Mouse (Mus musculus): ENCODE measurements around the gene Slc7a6. TPM values are rescaled to one million over a fixed set of nuclear protein-coding genes. Genes with fewer than 3 reads are reported as not detected.

The Slc7a6 gene
- total RNA-seq, 2 experiments from 2014 or later: 24.9 to 26.5 TPM

GRCm38 (mm10) chr8:106169017-106169933 is 618 bp downstream of the Slc7a6 start:
- H3K4me3 ChIP-seq: peak overlapping the region; percentile 90
- TF ChIP-seq CTCF (IDR thresholded peaks at IDR 0.05): no peak
- DNase-seq (ENCODE audit: extremely low spot score in 1 of 2, low spot score in 2 of 2): peak in 1 of 2 experiments; percentile 31
- intact Hi-C loops (cut with DNase I): loop anchor here (2.0 to 10.0 kb wide), 2 partner anchors 42 to 236 kb away; partner anchors contain the start of genes Prmt7 and Slc7a6os
- peak overlapping the region; percentile 93 for H3K27ac ChIP-seq

GRCm38 (mm10) chr8:106169934-106170480 is 1.4 kb downstream of the Slc7a6 start:
- intact Hi-C loops (cut with DNase I): loop anchor here (2.0 to 10.0 kb wide), 2 partner anchors 41 to 235 kb away; partner anchors contain the start of genes Prmt7 and Slc7a6os
- H3K4me3 ChIP-seq: peak overlapping the region; percentile 90
- H3K27ac ChIP-seq: peak overlapping the region; percentile 64
- peak; percentile 47 for TF ChIP-seq CTCF (IDR thresholded peaks at IDR 0.05)
- DNase-seq (ENCODE audit: extremely low spot score in 1 of 2, low spot score in 2 of 2): no peak

- intact Hi-C loops (cut with DNase I): no loop called here
- Histone ChIP-seq H3K27ac (no peak overlapping the region), H3K4me3 (no peak overlapping the region)
- no peak for DNase-seq (ENCODE audit: extremely low spot score in 1 of 2, low spot score in 2 of 2)
- no peak for TF ChIP-seq CTCF (IDR thresholded peaks at IDR 0.05)
Observed at GRCm38 (mm10) chr8:106173566-106173965, 4.9 kb downstream of the Slc7a6 start.

GRCm38 (mm10) chr8:106176891-106177290 is 8.2 kb downstream of the Slc7a6 start:
- H3K27ac ChIP-seq: no peak overlapping the region
- intact Hi-C loops (cut with DNase I): no loop called here
- no peak for TF ChIP-seq CTCF (IDR thresholded peaks at IDR 0.05)
- no peak overlapping the region for H3K4me3 ChIP-seq
- DNase-seq (ENCODE audit: extremely low spot score in 1 of 2, low spot score in 2 of 2): no peak

- no peak overlapping the region for H3K27ac ChIP-seq
- H3K4me3 ChIP-seq: no peak overlapping the region
- intact Hi-C loops (cut with DNase I): no loop called here
- no peak for TF ChIP-seq CTCF (IDR thresholded peaks at IDR 0.05)
- DNase-seq (ENCODE audit: extremely low spot score in 1 of 2, low spot score in 2 of 2): no peak
Observed at GRCm38 (mm10) chr8:106177594-106177993, 8.9 kb downstream of the Slc7a6 start.

- TF ChIP-seq CTCF (IDR thresholded peaks at IDR 0.05): no peak
- intact Hi-C loops (cut with DNase I): no loop called here
Observed at GRCm38 (mm10) chr8:106178428-106178827, 9.8 kb downstream of the Slc7a6 start.

GRCm38 (mm10) chr8:106185628-106186270 is 17.1 kb downstream of the Slc7a6 start:
- intact Hi-C loops (cut with DNase I): no loop called here
- Histone ChIP-seq H3K4me3 (no peak overlapping the region), H3K27ac (no peak overlapping the region)
- no peak for DNase-seq (ENCODE audit: extremely low spot score in 1 of 2, low spot score in 2 of 2)
- no peak for TF ChIP-seq CTCF (IDR thresholded peaks at IDR 0.05)

More at GRCm38 (mm10) chr8:106178428-106178827, 9.8 kb downstream of the Slc7a6 start:
- Histone ChIP-seq H3K4me3 (no peak overlapping the region), H3K27ac (no peak overlapping the region)
- no peak for DNase-seq (ENCODE audit: extremely low spot score in 1 of 2, low spot score in 2 of 2)

GRCm38 (mm10) chr8:106186394-106186793 is 17.7 kb downstream of the Slc7a6 start:
- intact Hi-C loops (cut with DNase I): no loop called here
- no peak for TF ChIP-seq CTCF (IDR thresholded peaks at IDR 0.05)
- H3K27ac ChIP-seq: no peak overlapping the region
- H3K4me3 ChIP-seq: no peak overlapping the region
- DNase-seq (ENCODE audit: extremely low spot score in 1 of 2, low spot score in 2 of 2): no peak

- TF ChIP-seq CTCF (IDR thresholded peaks at IDR 0.05): no peak
- H3K4me3 ChIP-seq: no peak overlapping the region
- DNase-seq (ENCODE audit: extremely low spot score in 1 of 2, low spot score in 2 of 2): no peak
- intact Hi-C loops (cut with DNase I): no loop called here
- H3K27ac ChIP-seq: no peak overlapping the region
Observed at GRCm38 (mm10) chr8:106189162-106189561, 20.5 kb downstream of the Slc7a6 start.

- no peak for TF ChIP-seq CTCF (IDR thresholded peaks at IDR 0.05)
- H3K4me3 ChIP-seq: no peak overlapping the region
Observed at GRCm38 (mm10) chr8:106191639-106192038, 23.0 kb downstream of the Slc7a6 start.

GRCm38 (mm10) chr8:106193162-106193561 is 24.5 kb downstream of the Slc7a6 start:
- intact Hi-C loops (cut with DNase I): no loop called here
- Histone ChIP-seq H3K27ac (no peak overlapping the region), H3K4me3 (no peak overlapping the region)
- no peak for DNase-seq (ENCODE audit: extremely low spot score in 1 of 2, low spot score in 2 of 2)
- TF ChIP-seq CTCF (IDR thresholded peaks at IDR 0.05): no peak

More at GRCm38 (mm10) chr8:106191639-106192038, 23.0 kb downstream of the Slc7a6 start:
- DNase-seq (ENCODE audit: extremely low spot score in 1 of 2, low spot score in 2 of 2): no peak
- intact Hi-C loops (cut with DNase I): no loop called here
- no peak overlapping the region for H3K27ac ChIP-seq

- intact Hi-C loops (cut with DNase I): no loop called here
- no peak for TF ChIP-seq CTCF (IDR thresholded peaks at IDR 0.05)
- DNase-seq (ENCODE audit: extremely low spot score in 1 of 2, low spot score in 2 of 2): no peak
- H3K27ac ChIP-seq: no peak overlapping the region
- H3K4me3 ChIP-seq: no peak overlapping the region
Observed at GRCm38 (mm10) chr8:106194062-106194461, 25.4 kb downstream of the Slc7a6 start.

All from left cerebral cortex, adult 2 months (tissue).